Mouse (Mus musculus) intestine, embryonic 16.5 days (tissue): ENCODE results near the gene Aifm2. TPM values are rescaled to one million over a fixed set of nuclear protein-coding genes. Genes with fewer than 3 reads are reported as not detected.

ENCODE experiments used
- ATAC-seq: fragments of 200-750 bp; cut with Nextera tagmentation; 2 replicates; pipeline ENCODE4 v1.8.0; 2017; ENCODE audit warnings: moderate TSS enrichment, moderate library complexity
- H3K27ac ChIP-seq: fragments of 300-500 bp; sonication (generic); 2 replicates; pipeline ENCODE4 v1.5.1; 2014; ENCODE audit warnings: mild to moderate bottlenecking, low read length
- H3K27me3 ChIP-seq: fragments of 300-500 bp; sonication (generic); replicated peaks from 2 replicates; pipeline ENCODE4 v1.6.1; 2014; ENCODE audit warnings: low read length, control low read depth, mixed read lengths; ENCODE audit not compliant: control insufficient read depth, insufficient read depth
- H3K36me3 ChIP-seq: fragments of 300-500 bp; sonication (generic); 2 replicates; pipeline ENCODE4 v1.6.1; 2014; ENCODE audit warnings: low read length, control low read depth; ENCODE audit not compliant: control insufficient read depth, insufficient read depth
- H3K4me1 ChIP-seq: fragments of 300-500 bp; sonication (generic); 2 replicates; pipeline ENCODE4 v1.6.1; 2014; ENCODE audit warnings: low read length, control low read depth, mixed read lengths; ENCODE audit not compliant: control insufficient read depth, insufficient read depth
- H3K4me2 ChIP-seq: fragments of 300-500 bp; sonication (generic); 2 replicates; pipeline ENCODE4 v1.6.1; 2014; ENCODE audit warnings: low read depth, low read length, control low read depth
- H3K4me3 ChIP-seq: fragments of 300-500 bp; sonication (generic); 2 replicates; pipeline ENCODE4 v1.5.1; 2014; ENCODE audit warnings: mild to moderate bottlenecking, low read length
- H3K9ac ChIP-seq: fragments of 300-500 bp; sonication (generic); 2 replicates; pipeline ENCODE4 v1.6.1; 2014; ENCODE audit warnings: low read depth, low read length
- H3K9me3 ChIP-seq: fragments of 300-500 bp; sonication (generic); 2 replicates; pipeline ENCODE4 v1.6.1; 2016; ENCODE audit warnings: low read length, control low read depth; ENCODE audit not compliant: control insufficient read depth
- WGBS: fragments of 180-500 bp; shearing (Covaris S2); extraction: QIAGEN DNeasy Blood & Tissue Kit; methylation state at CpG from one replicate; pipeline ENCODE4 v1.1.7; 2014; 5-methylcytosine and 5-hydroxymethylcytosine counted together
- polyA plus RNA-seq: library from polyadenylated mRNA; unstranded; fragments of >200 nt; fragmentation: Nextera tagmentation; extraction: Ambion mirVana; gene quantifications from 2 replicates; pipeline ENCODE4 v1.2.1, GENCODE M21; 2015

Gene Aifm2
- polyA plus RNA-seq, 1 experiment from 2014 or later, result 22.5 TPM

GRCm38 (mm10) chr10:61751534-61752219 is 36.6 kb downstream of the Aifm2 start:
- no peak for ATAC-seq
- no peak overlapping the region for H3K27ac ChIP-seq
- H3K36me3 ChIP-seq, result no peaks in the 10 kb centered on the region

DNA sequence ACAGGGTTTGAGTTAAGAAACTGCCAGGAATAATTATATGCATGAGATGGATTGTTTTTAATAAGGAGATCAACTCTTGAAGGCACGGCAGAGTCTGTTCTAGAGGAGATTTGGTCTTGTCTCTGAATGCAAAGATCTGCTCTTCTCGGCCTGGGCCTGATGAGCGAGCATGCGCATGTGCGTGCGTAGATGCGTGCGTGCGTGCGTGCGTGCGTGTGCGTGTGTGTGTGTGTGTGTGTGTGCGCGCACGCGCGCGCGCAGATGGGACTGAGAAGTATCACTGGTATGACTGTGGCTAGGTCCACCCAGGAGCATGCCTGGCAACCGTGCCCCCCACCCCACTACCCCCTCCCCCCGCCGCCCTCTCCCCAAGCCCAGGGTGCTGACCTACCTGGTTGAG is 38.0 kb downstream of the Aifm2 start:
- Histone ChIP-seq H3K4me3 (no peak overlapping the region), H3K4me1 (no peaks in the 10 kb centered on the region; the same call in 1 of the 2 replicates), H3K9ac (no peak overlapping the region), H3K9me3 (no peaks in the 10 kb centered on the region), H3K27me3 (no peaks in the 10 kb centered on the region), H3K27ac (no peak overlapping the region), H3K36me3 (no peaks in the 10 kb centered on the region), H3K4me2 (no peak overlapping the region)
- 94% methylated on average over 23 of the region's 23 CpGs for WGBS
- ATAC-seq, result no peak

More at GRCm38 (mm10) chr10:61751534-61752219, 36.6 kb downstream of the Aifm2 start:
- no peaks in the 10 kb centered on the region for H3K4me1 ChIP-seq
- no peak overlapping the region for H3K9ac ChIP-seq
- no peak overlapping the region for H3K4me3 ChIP-seq
- no peaks in the 10 kb centered on the region for H3K9me3 ChIP-seq
- no peak overlapping the region for H3K4me2 ChIP-seq
- no peaks in the 10 kb centered on the region for H3K27me3 ChIP-seq
- 80% methylated on average over 20 of the region's 20 CpGs for WGBS

- 85% methylated on average over 14 of the region's 14 CpGs for WGBS
- Histone ChIP-seq H3K27me3 (no peaks in the 10 kb centered on the region), H3K9ac (no peak overlapping the region), H3K27ac (no peak overlapping the region), H3K4me3 (no peak overlapping the region), H3K4me2 (no peak overlapping the region), H3K36me3 (no peaks in the 10 kb centered on the region), H3K4me1 (peaks cover 5% of the 10 kb centered on the region), H3K9me3 (no peaks in the 10 kb centered on the region)
- ATAC-seq, result no peak; the same call in 1 of the 2 replicates
These were observed 42.0 kb downstream of the Aifm2 start for GRCm38 (mm10) chr10:61757022-61757421.

DNA sequence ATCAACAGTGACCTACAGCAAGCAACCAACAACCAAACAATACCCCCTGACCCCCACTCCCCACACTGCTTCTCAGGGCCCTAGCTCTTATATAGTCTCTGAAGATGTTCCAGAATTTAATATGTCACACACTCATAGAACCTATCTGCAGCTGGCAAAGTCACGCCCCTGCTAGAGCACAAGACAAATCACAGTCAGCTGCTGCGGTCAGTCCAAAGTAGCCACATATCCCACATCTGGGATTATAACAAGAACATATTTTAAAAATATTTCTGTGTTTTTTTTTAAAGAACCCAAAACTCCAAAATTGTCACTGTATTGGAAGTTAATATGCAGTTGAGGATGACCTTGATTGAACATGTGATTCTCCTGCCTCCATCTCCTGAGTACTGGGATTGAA is 43.8 kb downstream of the Aifm2 start:
- H3K36me3 ChIP-seq, result no peaks in the 10 kb centered on the region
- WGBS, result 96% methylated on average over 2 of the region's 2 CpGs
- H3K9ac ChIP-seq, result no peak overlapping the region
- no peaks in the 10 kb centered on the region for H3K27me3 ChIP-seq
- no peaks in the 10 kb centered on the region for H3K9me3 ChIP-seq
- H3K27ac ChIP-seq, result no peak overlapping the region
- no peak overlapping the region for H3K4me2 ChIP-seq
- peaks cover 5% of the 10 kb centered on the region for H3K4me1 ChIP-seq
- no peak overlapping the region for H3K4me3 ChIP-seq
- no peak for ATAC-seq

DNA sequence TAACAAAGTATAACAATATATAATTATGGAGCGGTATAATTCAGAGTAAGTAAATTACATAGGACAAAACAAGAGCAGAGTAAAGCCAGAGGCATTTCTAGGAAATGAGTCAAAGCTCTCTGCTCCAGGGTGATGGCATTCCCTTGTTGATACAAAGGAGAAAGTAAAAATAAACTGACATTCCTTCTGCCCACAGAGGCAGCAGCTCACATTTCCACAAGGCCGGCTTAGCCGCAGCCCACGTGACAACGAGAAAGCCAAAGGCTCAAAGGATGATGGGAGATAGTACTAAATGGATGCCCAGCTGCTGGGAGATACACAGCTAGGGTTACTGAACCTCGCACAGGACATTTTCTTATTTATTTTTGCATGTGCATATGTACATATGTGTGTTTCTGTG is 44.8 kb downstream of the Aifm2 start:
- 36% methylated on average over 6 of the region's 6 CpGs for WGBS

DNA sequence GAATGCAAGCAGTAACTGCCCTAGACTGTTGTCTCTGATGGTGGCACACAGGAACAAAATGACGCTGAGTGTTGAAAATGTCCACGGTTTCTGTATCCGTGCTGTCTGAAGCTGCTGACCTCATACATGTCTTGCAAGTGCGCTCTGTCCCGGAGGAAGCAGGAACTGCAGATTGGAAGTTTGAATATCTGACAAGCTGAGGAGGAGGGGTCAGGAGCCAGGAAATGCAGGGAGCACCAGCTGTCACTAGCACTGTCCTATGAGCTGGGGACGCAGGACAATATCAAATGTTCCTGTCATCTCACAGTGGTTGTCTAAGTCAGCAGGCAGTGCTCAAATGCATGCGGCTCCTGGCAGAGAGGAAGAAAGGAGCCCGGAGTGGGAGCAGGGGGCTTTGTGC is 49.6 kb downstream of the Aifm2 start:
- Histone ChIP-seq H3K4me1 (peaks cover 11% of the 10 kb centered on the region), H3K9me3 (no peaks in the 10 kb centered on the region), H3K27me3 (no peaks in the 10 kb centered on the region), H3K9ac (no peak overlapping the region), H3K4me2 (no peak overlapping the region), H3K4me3 (no peak overlapping the region), H3K27ac (no peak overlapping the region), H3K36me3 (no peaks in the 10 kb centered on the region)
- ATAC-seq, result peak; percentile 48; the same call in 1 of the 2 replicates
- 64% methylated on average over 8 of the region's 8 CpGs for WGBS

More for the DNA sequence above, 44.8 kb downstream of the Aifm2 start:
- H3K9me3 ChIP-seq, result no peaks in the 10 kb centered on the region
- H3K9ac ChIP-seq, result no peak overlapping the region
- no peak overlapping the region for H3K4me3 ChIP-seq
- no peak overlapping the region for H3K4me2 ChIP-seq
- H3K4me1 ChIP-seq, result peaks cover 6% of the 10 kb centered on the region
- no peaks in the 10 kb centered on the region for H3K27me3 ChIP-seq
- peak; percentile 77; the same call in 1 of the 2 replicates for ATAC-seq
- H3K27ac ChIP-seq, result no peak overlapping the region; the same call in 1 of the 2 replicates
- H3K36me3 ChIP-seq, result no peaks in the 10 kb centered on the region

GRCm38 (mm10) chr10:61765558-61765957 is 50.5 kb downstream of the Aifm2 start:
- Histone ChIP-seq H3K27ac (no peak overlapping the region), H3K4me1 (peaks cover 6% of the 10 kb centered on the region), H3K4me2 (no peak overlapping the region), H3K27me3 (no peaks in the 10 kb centered on the region), H3K36me3 (no peaks in the 10 kb centered on the region), H3K9ac (no peak overlapping the region), H3K4me3 (no peak overlapping the region), H3K9me3 (no peaks in the 10 kb centered on the region)
- ATAC-seq, result no peak
- 72% methylated on average over 5 of the region's 5 CpGs for WGBS

GRCm38 (mm10) chr10:61766806-61767205 is 51.7 kb downstream of the Aifm2 start:
- H3K9ac ChIP-seq, result no peak overlapping the region
- 33% methylated on average over 6 of the region's 6 CpGs for WGBS
- no peak for ATAC-seq
- peaks cover 6% of the 10 kb centered on the region for H3K4me1 ChIP-seq
- H3K36me3 ChIP-seq, result no peaks in the 10 kb centered on the region
- no peak overlapping the region for H3K4me2 ChIP-seq
- no peak overlapping the region for H3K4me3 ChIP-seq
- no peaks in the 10 kb centered on the region for H3K27me3 ChIP-seq
- no peak overlapping the region for H3K27ac ChIP-seq
- H3K9me3 ChIP-seq, result no peaks in the 10 kb centered on the region

- Histone ChIP-seq H3K4me2 (peak overlapping the region; percentile 77; the same call in 1 of the 2 replicates), H3K4me3 (no peak overlapping the region), H3K36me3 (no peaks in the 10 kb centered on the region), H3K9ac (peak overlapping the region; percentile 93; the same call in 1 of the 2 replicates), H3K27me3 (no peaks in the 10 kb centered on the region), H3K9me3 (no peaks in the 10 kb centered on the region), H3K4me1 (peaks cover 9% of the 10 kb centered on the region; the same call in 1 of the 2 replicates), H3K27ac (no peak overlapping the region)
- ATAC-seq, result no peak
- WGBS, result 32% methylated on average over 8 of the region's 9 CpGs
These were observed 66.5 kb downstream of the Aifm2 start for GRCm38 (mm10) chr10:61781461-61782128.
